Mouse (Mus musculus) G1E (cell line): ENCODE results near the gene Cltb.

Experiments used
- CTCF ChIP-seq: IDR thresholded peaks from 2 replicates; pipeline ENCODE4 v1.5.1; 2012; ENCODE audit warnings: low read depth, low read length, inconsistent platforms, mixed read lengths
- GATA1 ChIP-seq: IDR thresholded peaks from 2 replicates; pipeline ENCODE4 v1.6.1; 2012; ENCODE audit warnings: borderline replicate concordance, low read length, inconsistent platforms, mixed read lengths
- POLR2AphosphoS5 ChIP-seq: IDR thresholded peaks from 2 replicates; pipeline ENCODE4 v1.6.1; 2012; ENCODE audit warnings: low read depth, low read length, inconsistent platforms; ENCODE audit not compliant: insufficient replicate concordance
- TAL1 ChIP-seq: conservative IDR thresholded peaks from 2 replicates; pipeline ENCODE4 v1.6.1; 2012; ENCODE audit warnings: low read depth, low read length, inconsistent platforms, mixed read lengths

- TF ChIP-seq CTCF (no peak), GATA1 (no peak), POLR2AphosphoS5 (no peak), TAL1 (no peak)
Observed at GRCm38 (mm10) chr13:54585831-54586230, 25.3 kb downstream of the Cltb start.
